Mouse (Mus musculus): Measurements from ENCODE around the gene Igfbp7. TPM values are rescaled to one million over a fixed set of nuclear protein-coding genes. Genes with fewer than 3 reads are reported as not detected.

The Igfbp7 gene
- polyA plus RNA-seq, 1 experiment, result 201 TPM

GRCm38 (mm10) chr5:77381686-77382085 lies 26.2 kb downstream of the Igfbp7 start:
- Histone ChIP-seq H3K36me3 (ENCODE audit: control insufficient read depth, insufficient read depth) (no peaks in the 10 kb centered on the region), H3K4me3 (no peak overlapping the region), H3K27me3 (ENCODE audit: control insufficient read depth, insufficient read depth, insufficient read length) (no peaks in the 10 kb centered on the region), H3K4me2 (ENCODE audit: low read depth) (no peak overlapping the region), H3ac (ENCODE audit: control insufficient read depth, insufficient read length) (no peak overlapping the region), H3K79me2 (ENCODE audit: control insufficient read depth, insufficient read depth) (peaks cover 12% of the 10 kb centered on the region)
- TF ChIP-seq POLR2AphosphoS2 (IDR thresholded peaks at IDR 0.05; ENCODE audit: insufficient read length, low read depth), result no peak
- TF ChIP-seq REST (IDR thresholded peaks at IDR 0.05; ENCODE audit: insufficient read depth, insufficient read length), result no peak
- TF ChIP-seq USF1 (IDR thresholded peaks at IDR 0.05; ENCODE audit: low read depth), result no peak
- no peak for TF ChIP-seq SRF (IDR thresholded peaks at IDR 0.05; ENCODE audit: control insufficient read depth, insufficient read length, low read depth)
- TF ChIP-seq TCF3 (IDR thresholded peaks at IDR 0.05; ENCODE audit: insufficient read length, low read depth), result no peak
- no peak for TF ChIP-seq MAX (IDR thresholded peaks at IDR 0.05; ENCODE audit: low read depth)
- TF ChIP-seq E2F4 (IDR thresholded peaks at IDR 0.05; ENCODE audit: insufficient read depth), result no peak
- no peak for TF ChIP-seq MYOG (IDR thresholded peaks at IDR 0.05; ENCODE audit: control insufficient read depth in 1 of 3, insufficient read depth in 1 of 3, insufficient read length in 2 of 3, low read depth in 2 of 3)
- no peak for TF ChIP-seq CEBPB (IDR thresholded peaks at IDR 0.05; ENCODE audit: insufficient read depth, poor library complexity, severe bottlenecking)
- TF ChIP-seq MYOD1 (IDR thresholded peaks at IDR 0.05; ENCODE audit: control insufficient read depth in 1 of 3, insufficient read length in 2 of 3, low read depth in 2 of 3), result no peak
- TF ChIP-seq TCF12 (IDR thresholded peaks at IDR 0.05; ENCODE audit: insufficient read depth, poor library complexity, severe bottlenecking), result no peak
- TF ChIP-seq POLR2A (IDR thresholded peaks at IDR 0.05; ENCODE audit: insufficient read length, low read depth), result no peak

GRCm38 (mm10) chr5:77381283-77381682 lies 26.6 kb downstream of the Igfbp7 start:
- Histone ChIP-seq H3K36me3 (ENCODE audit: control insufficient read depth, insufficient read depth) (no peaks in the 10 kb centered on the region), H3ac (ENCODE audit: control insufficient read depth, insufficient read length) (no peak overlapping the region), H3K79me2 (ENCODE audit: control insufficient read depth, insufficient read depth) (peaks cover 12% of the 10 kb centered on the region), H3K4me2 (ENCODE audit: low read depth) (no peak overlapping the region), H3K4me3 (no peak overlapping the region), H3K27me3 (ENCODE audit: control insufficient read depth, insufficient read depth, insufficient read length) (no peaks in the 10 kb centered on the region)
- TF ChIP-seq MYOG (IDR thresholded peaks at IDR 0.05; ENCODE audit: control insufficient read depth in 1 of 3, insufficient read depth in 1 of 3, insufficient read length in 2 of 3, low read depth in 2 of 3) (no peak), MAX (IDR thresholded peaks at IDR 0.05; ENCODE audit: low read depth) (no peak), REST (IDR thresholded peaks at IDR 0.05; ENCODE audit: insufficient read depth, insufficient read length) (no peak), SRF (IDR thresholded peaks at IDR 0.05; ENCODE audit: control insufficient read depth, insufficient read length, low read depth) (no peak), POLR2AphosphoS2 (IDR thresholded peaks at IDR 0.05; ENCODE audit: insufficient read length, low read depth) (no peak), MYOD1 (IDR thresholded peaks at IDR 0.05; ENCODE audit: control insufficient read depth in 1 of 3, insufficient read length in 2 of 3, low read depth in 2 of 3) (no peak), POLR2A (IDR thresholded peaks at IDR 0.05; ENCODE audit: insufficient read length, low read depth) (no peak)

GRCm38 (mm10) chr5:77380321-77380901 lies 27.4 kb downstream of the Igfbp7 start:
- H3K27me3 ChIP-seq (ENCODE audit: control insufficient read depth, insufficient read depth, insufficient read length), result no peaks in the 10 kb centered on the region
- no peak overlapping the region for H3K4me2 ChIP-seq (ENCODE audit: low read depth)
- H3K36me3 ChIP-seq (ENCODE audit: control insufficient read depth, insufficient read depth), result no peaks in the 10 kb centered on the region
- H3K4me3 ChIP-seq, result no peak overlapping the region
- H3K79me2 ChIP-seq (ENCODE audit: control insufficient read depth, insufficient read depth), result peaks cover 12% of the 10 kb centered on the region
- no peak for TF ChIP-seq POLR2AphosphoS2 (IDR thresholded peaks at IDR 0.05; ENCODE audit: insufficient read length, low read depth)
- TF ChIP-seq USF1 (IDR thresholded peaks at IDR 0.05; ENCODE audit: low read depth), result no peak
- no peak for TF ChIP-seq TCF3 (IDR thresholded peaks at IDR 0.05; ENCODE audit: insufficient read length, low read depth)
- TF ChIP-seq TCF12 (IDR thresholded peaks at IDR 0.05; ENCODE audit: insufficient read depth, poor library complexity, severe bottlenecking), result no peak
- no peak for TF ChIP-seq SRF (IDR thresholded peaks at IDR 0.05; ENCODE audit: control insufficient read depth, insufficient read length, low read depth)
- TF ChIP-seq POLR2A (IDR thresholded peaks at IDR 0.05; ENCODE audit: insufficient read length, low read depth), result no peak
- TF ChIP-seq MYOG (IDR thresholded peaks at IDR 0.05; ENCODE audit: control insufficient read depth in 1 of 3, insufficient read depth in 1 of 3, insufficient read length in 2 of 3, low read depth in 2 of 3), result no peak
- TF ChIP-seq MYOD1 (IDR thresholded peaks at IDR 0.05; ENCODE audit: control insufficient read depth in 1 of 3, insufficient read length in 2 of 3, low read depth in 2 of 3), result no peak
- TF ChIP-seq REST (IDR thresholded peaks at IDR 0.05; ENCODE audit: insufficient read depth, insufficient read length), result no peak
- TF ChIP-seq MAX (IDR thresholded peaks at IDR 0.05; ENCODE audit: low read depth), result no peak
- no peak for TF ChIP-seq E2F4 (IDR thresholded peaks at IDR 0.05; ENCODE audit: insufficient read depth)
- no peak for TF ChIP-seq CEBPB (IDR thresholded peaks at IDR 0.05; ENCODE audit: insufficient read depth, poor library complexity, severe bottlenecking)
- H3ac ChIP-seq (ENCODE audit: control insufficient read depth, insufficient read length), result no peak overlapping the region

- TF ChIP-seq MYOD1 (IDR thresholded peaks at IDR 0.05; ENCODE audit: control insufficient read depth in 1 of 3, insufficient read length in 2 of 3, low read depth in 2 of 3) (no peak), REST (IDR thresholded peaks at IDR 0.05; ENCODE audit: insufficient read depth, insufficient read length) (no peak), E2F4 (IDR thresholded peaks at IDR 0.05; ENCODE audit: insufficient read depth) (no peak), MAX (IDR thresholded peaks at IDR 0.05; ENCODE audit: low read depth) (no peak), SRF (IDR thresholded peaks at IDR 0.05; ENCODE audit: control insufficient read depth, insufficient read length, low read depth) (no peak), USF1 (IDR thresholded peaks at IDR 0.05; ENCODE audit: low read depth) (no peak), CEBPB (IDR thresholded peaks at IDR 0.05; ENCODE audit: insufficient read depth, poor library complexity, severe bottlenecking) (no peak)
- no peak overlapping the region for H3K4me3 ChIP-seq
Observed at GRCm38 (mm10) chr5:77379434-77380135, 28.3 kb downstream of the Igfbp7 start.

More at GRCm38 (mm10) chr5:77379434-77380135, 28.3 kb downstream of the Igfbp7 start:
- Histone ChIP-seq H3K79me2 (ENCODE audit: control insufficient read depth, insufficient read depth) (peaks cover 12% of the 10 kb centered on the region), H3ac (ENCODE audit: control insufficient read depth, insufficient read length) (no peak overlapping the region), H3K4me2 (ENCODE audit: low read depth) (no peak overlapping the region), H3K36me3 (ENCODE audit: control insufficient read depth, insufficient read depth) (no peaks in the 10 kb centered on the region), H3K27me3 (ENCODE audit: control insufficient read depth, insufficient read depth, insufficient read length) (no peaks in the 10 kb centered on the region)
